Mouse (Mus musculus): ENCODE measurements at regions not wholly inside any gene's neighbourhood (a gene's known extent, or its start where the extent isn't known, plus 50 kb on each side); places are given as distances from the start of the nearest gene placed in this dataset.

GRCm38 (mm10) chr6:97741427-97741826 lies 65.4 kb upstream of the Mitf start:
- intact Hi-C loops (cut with DNase I) = loop anchor here (5.0 to 10.0 kb wide), 4 partner anchors 214 to 597 kb away; partner anchors contain the start of gene Eogt
- no peak for DNase-seq (ENCODE audit: extremely low spot score in 1 of 2, low spot score in 2 of 2)

GRCm38 (mm10) chr6:97740851-97741201 lies 66.0 kb upstream of the Mitf start:
- intact Hi-C loops (cut with DNase I) = loop anchor here (5.0 to 10.0 kb wide), 4 partner anchors 214 to 596 kb away; partner anchors contain the start of gene Eogt
- DNase-seq (ENCODE audit: extremely low spot score in 1 of 2, low spot score in 2 of 2) = no peak

GRCm38 (mm10) chr6:97740107-97740850 lies 66.6 kb upstream of the Mitf start:
- intact Hi-C loops (cut with DNase I) = loop anchor here (5.0 to 10.0 kb wide), 4 partner anchors 213 to 595 kb away; partner anchors contain the start of gene Eogt
- peak; percentile 39 to 48 for DNase-seq (ENCODE audit: extremely low spot score in 1 of 2, low spot score in 2 of 2)

GRCm38 (mm10) chr6:97738846-97739245 lies 68.0 kb upstream of the Mitf start:
- no peak for DNase-seq (ENCODE audit: extremely low spot score in 1 of 2, low spot score in 2 of 2)
- intact Hi-C loops (cut with DNase I) = no loop called here

GRCm38 (mm10) chr6:97730835-97731234 lies 76.0 kb upstream of the Mitf start:
- intact Hi-C loops (cut with DNase I) = no loop called here
- DNase-seq (ENCODE audit: extremely low spot score in 1 of 2, low spot score in 2 of 2) = no peak

DNA sequence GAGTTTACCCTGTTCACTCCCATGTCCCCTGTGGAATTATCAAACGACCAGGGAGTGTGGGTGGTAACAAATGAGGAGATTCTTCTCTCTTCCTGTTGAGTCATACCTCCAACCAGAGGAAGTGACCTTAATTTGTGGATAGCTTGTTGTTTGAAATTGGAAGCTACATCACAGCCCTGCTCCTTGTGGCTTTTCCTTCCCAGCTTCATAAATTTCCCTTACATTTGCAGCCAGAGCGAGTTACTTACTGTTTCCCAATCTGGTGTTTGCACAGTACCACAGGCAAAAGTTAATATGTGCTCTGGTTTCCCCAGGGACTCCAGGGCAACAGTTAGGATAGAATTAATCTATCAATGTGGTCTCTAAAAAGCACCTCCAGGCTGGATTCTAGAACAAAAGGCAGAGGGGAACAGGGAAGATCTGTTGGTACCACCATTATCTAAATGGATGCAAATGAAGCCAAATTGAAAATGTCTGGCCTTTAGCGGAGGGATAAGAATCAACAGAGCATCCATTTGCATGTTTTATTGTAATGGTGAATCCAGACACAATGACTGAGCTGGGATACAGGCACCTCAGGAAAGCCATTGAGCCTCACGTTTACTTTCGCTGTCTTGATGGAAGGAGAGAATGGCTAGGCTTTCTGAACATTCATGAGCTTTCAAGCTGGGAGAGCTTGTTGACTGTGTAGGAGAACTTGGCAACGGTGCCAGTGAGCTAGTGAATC lies 88.5 kb upstream of the Mitf start:
- intact Hi-C loops (cut with DNase I) = no loop called here
- no peak for DNase-seq (ENCODE audit: extremely low spot score in 1 of 2, low spot score in 2 of 2)

GRCm38 (mm10) chr6:97707401-97707800 lies 90.1 kb upstream of the Frmd4b start:
- no peak for DNase-seq (ENCODE audit: extremely low spot score in 1 of 2, low spot score in 2 of 2)
- intact Hi-C loops (cut with DNase I) = no loop called here

GRCm38 (mm10) chr6:97704361-97704760 lies 87.0 kb upstream of the Frmd4b start:
- intact Hi-C loops (cut with DNase I) = no loop called here
- no peak for DNase-seq (ENCODE audit: extremely low spot score in 1 of 2, low spot score in 2 of 2)

DNA sequence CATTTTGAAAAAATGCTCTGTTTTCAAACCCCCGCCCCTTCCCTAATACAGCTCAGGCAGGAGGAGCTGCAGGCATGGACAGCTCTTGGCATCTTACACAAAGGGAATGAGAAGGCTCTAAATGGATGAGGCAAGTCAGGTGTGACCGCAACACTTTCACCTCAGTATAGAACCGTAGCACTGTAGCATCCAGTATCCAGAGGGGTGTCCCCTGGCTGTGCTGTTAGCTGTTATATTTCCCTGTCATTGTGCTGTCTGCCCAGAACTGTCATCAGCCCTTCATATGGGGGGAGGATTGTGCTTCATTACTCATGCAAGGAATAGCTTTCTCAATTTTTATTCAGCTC lies 82.4 kb upstream of the Frmd4b start:
- intact Hi-C loops (cut with DNase I) = no loop called here
- DNase-seq (ENCODE audit: extremely low spot score in 1 of 2, low spot score in 2 of 2) = no peak

- DNase-seq (ENCODE audit: extremely low spot score in 1 of 2, low spot score in 2 of 2) = no peak
- intact Hi-C loops (cut with DNase I) = no loop called here
These were observed 81.9 kb upstream of the Frmd4b start for GRCm38 (mm10) chr6:97699054-97699751.

DNA sequence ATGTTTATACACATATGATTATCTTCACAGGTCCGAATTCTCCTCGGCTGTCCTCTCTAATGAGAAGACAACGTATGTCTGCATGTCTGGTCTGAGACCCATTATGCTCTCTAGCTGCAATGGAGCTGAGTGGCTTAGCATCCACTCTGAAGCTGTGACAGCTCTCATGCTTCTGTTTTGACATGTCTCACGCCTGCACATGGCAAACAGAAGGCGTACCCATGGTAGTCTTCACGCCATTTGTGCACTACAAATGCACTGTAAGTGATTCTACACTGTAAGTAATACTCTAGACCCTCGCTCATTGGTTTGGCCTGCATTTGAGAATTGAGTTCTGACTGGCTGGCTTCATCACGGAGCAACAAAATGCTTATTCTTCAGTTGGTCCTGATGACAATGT lies 75.9 kb upstream of the Frmd4b start:
- no peak for DNase-seq (ENCODE audit: extremely low spot score in 1 of 2, low spot score in 2 of 2)
- intact Hi-C loops (cut with DNase I) = no loop called here

DNA sequence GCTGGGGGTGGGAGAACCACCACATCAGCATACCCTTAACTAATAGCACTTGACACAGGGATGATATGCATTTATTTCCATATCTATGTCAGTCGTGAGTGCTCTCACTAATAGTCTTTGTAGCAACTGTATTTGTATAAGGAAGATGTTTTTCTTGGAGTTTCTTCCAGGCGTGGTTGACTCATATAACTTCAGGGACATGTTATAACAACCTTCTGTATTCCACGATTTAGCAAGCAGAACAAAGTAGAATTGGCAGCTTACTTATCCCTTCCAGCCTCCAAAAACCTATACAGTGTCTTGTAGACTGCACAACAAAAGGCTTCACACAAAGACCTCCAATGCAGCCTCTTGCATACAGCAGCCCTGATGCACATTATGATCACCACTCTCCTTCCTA lies 73.8 kb upstream of the Frmd4b start:
- no peak for DNase-seq (ENCODE audit: extremely low spot score in 1 of 2, low spot score in 2 of 2)
- intact Hi-C loops (cut with DNase I) = no loop called here

- intact Hi-C loops (cut with DNase I) = no loop called here
- no peak for DNase-seq (ENCODE audit: extremely low spot score in 1 of 2, low spot score in 2 of 2)
These were observed 67.0 kb upstream of the Frmd4b start for GRCm38 (mm10) chr6:97684335-97684734.

GRCm38 (mm10) chr6:97682213-97682612 lies 64.9 kb upstream of the Frmd4b start:
- intact Hi-C loops (cut with DNase I) = no loop called here

DNA sequence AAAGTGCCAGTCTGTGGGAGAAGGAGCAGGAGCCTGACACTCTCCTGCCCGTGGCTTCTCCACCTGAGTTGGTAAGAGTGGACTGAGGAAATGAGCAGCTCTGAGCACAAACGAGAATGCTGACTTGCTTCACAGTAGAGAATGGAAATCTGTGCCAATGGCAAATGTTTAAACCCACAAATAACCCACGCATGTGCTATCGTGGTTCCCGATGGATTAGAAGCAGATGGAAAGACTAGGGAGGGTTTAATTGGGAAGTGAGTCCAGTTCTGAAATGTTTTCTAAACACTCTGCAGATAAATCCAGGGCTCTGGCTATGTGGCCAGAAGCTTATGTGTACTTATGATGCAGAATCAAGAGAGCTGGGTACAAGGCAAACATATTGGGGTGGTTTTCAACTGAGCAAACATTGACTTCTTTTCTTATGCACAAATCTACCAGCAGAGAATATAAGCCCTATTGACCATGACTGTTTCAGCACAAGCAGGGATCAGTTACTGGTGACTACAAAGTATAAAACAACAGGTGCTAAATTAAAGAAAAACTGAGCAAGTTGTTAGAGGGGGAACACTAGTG lies 57.9 kb upstream of the Frmd4b start:
- intact Hi-C loops (cut with DNase I) = no loop called here
- no peak for DNase-seq (ENCODE audit: extremely low spot score in 1 of 2, low spot score in 2 of 2)

More at GRCm38 (mm10) chr6:97682213-97682612, 64.9 kb upstream of the Frmd4b start:
- DNase-seq (ENCODE audit: extremely low spot score in 1 of 2, low spot score in 2 of 2) = no peak

- intact Hi-C loops (cut with DNase I) = no loop called here
- no peak for DNase-seq (ENCODE audit: extremely low spot score in 1 of 2, low spot score in 2 of 2)
These were observed 49.7 kb upstream of the Frmd4b start for GRCm38 (mm10) chr6:97666818-97667629.

Data from left cerebral cortex, postnatal 10 days (tissue).